Mouse (Mus musculus) common myeloid progenitor, adult 5-6 weeks (primary cell): ENCODE results near the gene Tle1. TPM values are rescaled to one million over a fixed set of nuclear protein-coding genes. Genes with fewer than 3 reads are reported as not detected.

Experiments used
- ATAC-seq: replicated peaks from 2 replicates; pipeline ENCODE4 v1.8.0; 2016; ENCODE audit warnings: low read depth, mild to moderate bottlenecking, moderate TSS enrichment, inconsistent platforms; ENCODE audit not compliant: poor library complexity, severe bottlenecking
- total RNA-seq: library from RNA; stranded (forward); fragments of 200-1000, 187-1606 nt; gene quantifications from 2 replicates; pipeline ENCODE4 v1.2.3, GENCODE M21; 2017

Tle1 gene
- total RNA-seq: 5.7 and 17.9 TPM in 2 replicates

DNA sequence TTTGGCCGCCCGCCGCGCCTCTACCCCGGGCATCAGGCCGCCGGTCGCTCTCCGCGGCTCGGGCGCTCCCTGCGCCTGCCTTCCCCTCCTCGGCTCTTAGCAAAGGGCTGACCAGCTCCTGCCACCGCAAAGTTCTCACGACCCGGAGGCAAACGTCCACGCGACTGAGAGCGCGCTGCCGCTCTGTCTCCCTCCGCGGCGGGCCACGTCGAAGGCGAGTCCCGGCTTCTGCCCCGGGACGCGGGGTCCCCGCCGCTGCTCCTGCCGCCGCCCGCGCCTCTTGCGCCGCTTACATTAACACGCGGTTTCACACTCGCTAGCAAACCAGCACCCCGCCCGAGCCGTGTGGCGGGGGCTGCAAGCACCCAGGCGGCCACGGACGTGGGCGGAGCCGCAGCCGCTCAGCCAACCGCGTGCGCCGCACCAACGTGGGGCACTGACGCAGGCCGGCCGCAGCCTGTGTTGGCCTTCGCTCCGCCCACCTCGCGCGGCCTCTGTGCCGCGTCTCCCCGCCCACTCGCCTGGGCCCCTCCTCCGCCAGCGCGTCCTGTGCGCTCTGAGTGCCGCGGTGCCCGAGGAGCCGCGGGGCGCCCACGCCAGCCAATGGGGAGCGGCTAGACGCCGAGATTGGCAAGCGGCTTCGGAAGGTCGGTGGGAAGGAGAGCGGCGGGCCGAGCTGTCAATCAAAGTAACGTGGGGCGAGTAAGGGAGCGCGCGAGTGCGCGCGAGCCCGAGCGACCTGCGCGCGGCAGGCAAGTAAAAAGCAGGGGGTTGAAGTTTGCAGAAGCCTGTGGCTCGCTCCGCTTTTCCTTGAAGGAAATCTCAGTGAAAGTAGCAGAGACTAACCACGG is at the start of gene Tle1:
Gene Tle1, minus strand, starts transcription at position 361 of the 851 bp plus-strand sequence.
- peak; percentile 75 for ATAC-seq

DNA sequence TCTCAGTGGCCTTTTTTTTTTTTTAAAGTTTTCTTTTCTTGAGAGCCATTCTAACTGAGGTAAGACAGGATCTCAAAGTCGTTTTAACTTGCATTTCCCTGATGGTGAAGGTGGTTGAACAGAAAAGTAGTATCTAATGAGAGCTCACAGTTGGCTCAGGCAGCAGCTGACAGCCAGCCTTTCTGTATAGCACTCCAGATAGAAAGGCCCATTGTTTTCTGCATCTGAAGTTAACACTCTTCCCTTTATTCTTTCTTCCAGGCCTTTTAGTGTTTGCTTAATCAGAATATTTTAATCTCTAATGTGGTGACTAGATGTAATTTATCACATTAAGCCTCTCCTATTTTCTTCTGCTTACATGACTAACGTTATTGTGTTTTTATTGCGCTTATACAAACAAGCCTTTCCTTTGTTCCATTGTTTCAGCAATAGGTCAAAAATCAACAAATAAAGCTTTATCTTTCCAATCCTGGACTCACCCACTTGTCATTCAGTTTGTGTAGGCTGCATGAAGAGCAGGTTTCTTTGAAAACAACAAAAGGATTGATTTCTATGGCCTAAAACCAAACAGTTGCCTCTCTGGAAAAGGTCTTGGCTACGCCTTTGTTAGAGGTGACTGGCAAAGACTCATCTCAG is 33.0 kb upstream of the Tle1 start:
- no peak for ATAC-seq

DNA sequence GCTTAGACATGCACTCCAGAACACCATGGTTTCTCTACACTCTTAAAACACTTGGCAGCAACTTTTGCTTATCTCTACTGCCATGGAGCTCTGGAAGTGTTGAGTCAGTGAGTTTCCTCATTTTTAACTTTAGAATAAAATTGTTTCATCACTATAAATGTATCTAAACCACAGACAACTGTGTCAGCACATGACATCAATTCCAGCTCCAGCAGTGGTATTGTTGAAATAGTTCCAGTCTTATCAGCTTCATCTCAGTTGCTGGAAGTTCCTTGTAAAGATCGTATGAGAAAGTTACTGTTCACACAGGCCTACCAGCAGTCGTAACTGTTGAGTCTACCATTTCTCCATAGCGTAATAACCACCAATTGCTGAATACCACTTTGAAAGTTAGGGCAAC is 31.5 kb upstream of the Tle1 start:
- ATAC-seq: peak; percentile 95

DNA sequence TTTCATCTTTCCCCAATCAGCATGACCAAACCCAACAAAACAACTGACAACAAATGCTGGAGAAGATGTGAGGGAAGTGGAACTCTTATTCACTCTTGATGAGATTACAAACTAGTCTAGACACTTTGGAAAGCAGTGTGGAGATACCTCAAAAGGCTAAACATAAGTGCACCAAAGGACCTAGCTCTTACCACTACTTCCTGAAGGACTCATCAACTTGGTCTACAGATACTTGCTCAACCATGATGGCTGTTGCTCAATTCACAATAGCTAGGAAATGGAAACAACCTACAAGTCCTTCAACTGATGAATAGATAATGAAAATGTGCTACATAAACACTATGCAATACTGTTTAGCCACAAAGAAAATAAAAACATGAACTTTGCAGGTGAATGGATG is 30.1 kb upstream of the Tle1 start:
- ATAC-seq: peak; percentile 87

DNA sequence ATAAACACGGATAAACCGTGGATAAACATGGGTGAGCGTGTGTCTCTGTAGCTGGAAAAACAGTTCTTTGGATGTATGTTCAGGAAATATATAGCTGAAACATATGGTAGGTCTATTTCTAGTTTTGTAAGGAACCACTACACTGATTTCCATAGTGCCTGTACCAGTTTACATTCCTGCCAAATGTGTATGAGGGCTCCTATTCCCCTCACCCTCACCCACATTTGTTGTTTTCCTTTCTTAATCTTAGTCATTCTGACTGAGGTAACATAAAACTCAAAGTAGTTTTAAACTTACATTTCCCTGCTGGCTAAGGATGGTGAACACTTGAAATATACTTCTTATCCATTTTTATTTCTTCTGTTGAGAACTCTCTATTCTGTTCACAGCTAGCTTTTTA is 20.9 kb upstream of the Tle1 start:
- no peak for ATAC-seq

DNA sequence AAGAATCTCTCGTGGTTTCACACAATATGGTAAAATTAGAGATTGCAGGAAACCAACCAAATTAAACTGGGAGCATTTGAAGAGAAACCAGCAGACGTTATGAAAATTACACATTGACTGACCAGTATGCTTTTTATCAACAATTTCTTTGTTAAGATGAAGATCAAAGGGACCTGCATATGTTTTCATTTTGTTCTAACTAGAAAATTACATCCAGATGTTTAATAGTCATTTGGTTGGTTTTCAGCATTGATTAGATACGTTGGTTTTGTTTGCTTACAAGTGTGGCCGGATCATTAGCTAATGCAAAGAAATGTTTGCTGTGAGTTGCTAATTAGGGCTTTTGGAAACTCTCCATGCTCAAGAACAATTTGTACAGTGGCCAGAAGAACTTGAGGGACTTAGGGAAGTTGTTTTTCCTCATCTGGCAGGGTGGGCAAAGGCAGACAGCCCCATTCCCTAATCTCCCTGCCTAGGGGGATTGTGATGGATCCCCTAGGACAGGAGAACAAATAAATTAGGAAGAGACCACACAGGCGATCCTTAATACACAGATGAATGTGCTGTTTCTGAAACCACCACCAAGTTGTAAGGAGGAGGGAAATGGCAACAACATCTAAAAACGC is 3.8 kb upstream of the Tle1 start:
- no peak for ATAC-seq

DNA sequence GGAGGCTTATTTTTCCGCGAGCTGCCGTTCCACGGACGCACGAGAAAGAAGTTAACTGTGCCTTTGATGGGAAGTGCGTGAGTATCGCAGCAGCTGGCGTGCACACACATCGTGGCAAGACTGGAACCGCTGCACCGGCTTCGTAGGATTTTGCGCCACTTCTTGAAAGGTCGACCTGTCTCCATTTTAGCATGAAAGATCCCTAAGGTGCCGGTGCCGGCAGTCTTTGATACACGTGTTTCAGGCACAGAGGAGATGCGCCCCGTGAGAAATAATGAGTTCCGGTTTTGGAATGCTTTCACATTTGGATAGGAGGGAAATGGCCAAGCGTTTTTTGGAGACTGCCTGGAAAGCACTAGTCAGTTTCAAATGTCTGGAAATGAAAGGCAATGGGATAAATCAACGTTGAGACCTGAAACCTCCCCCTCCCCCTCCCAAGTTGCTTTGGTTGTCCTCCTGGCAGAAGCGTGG is 837 bp upstream of the Tle1 start:
- ATAC-seq: 0 out of 2 replicates have a peak, but pooled peaks have one; percentile 0

DNA sequence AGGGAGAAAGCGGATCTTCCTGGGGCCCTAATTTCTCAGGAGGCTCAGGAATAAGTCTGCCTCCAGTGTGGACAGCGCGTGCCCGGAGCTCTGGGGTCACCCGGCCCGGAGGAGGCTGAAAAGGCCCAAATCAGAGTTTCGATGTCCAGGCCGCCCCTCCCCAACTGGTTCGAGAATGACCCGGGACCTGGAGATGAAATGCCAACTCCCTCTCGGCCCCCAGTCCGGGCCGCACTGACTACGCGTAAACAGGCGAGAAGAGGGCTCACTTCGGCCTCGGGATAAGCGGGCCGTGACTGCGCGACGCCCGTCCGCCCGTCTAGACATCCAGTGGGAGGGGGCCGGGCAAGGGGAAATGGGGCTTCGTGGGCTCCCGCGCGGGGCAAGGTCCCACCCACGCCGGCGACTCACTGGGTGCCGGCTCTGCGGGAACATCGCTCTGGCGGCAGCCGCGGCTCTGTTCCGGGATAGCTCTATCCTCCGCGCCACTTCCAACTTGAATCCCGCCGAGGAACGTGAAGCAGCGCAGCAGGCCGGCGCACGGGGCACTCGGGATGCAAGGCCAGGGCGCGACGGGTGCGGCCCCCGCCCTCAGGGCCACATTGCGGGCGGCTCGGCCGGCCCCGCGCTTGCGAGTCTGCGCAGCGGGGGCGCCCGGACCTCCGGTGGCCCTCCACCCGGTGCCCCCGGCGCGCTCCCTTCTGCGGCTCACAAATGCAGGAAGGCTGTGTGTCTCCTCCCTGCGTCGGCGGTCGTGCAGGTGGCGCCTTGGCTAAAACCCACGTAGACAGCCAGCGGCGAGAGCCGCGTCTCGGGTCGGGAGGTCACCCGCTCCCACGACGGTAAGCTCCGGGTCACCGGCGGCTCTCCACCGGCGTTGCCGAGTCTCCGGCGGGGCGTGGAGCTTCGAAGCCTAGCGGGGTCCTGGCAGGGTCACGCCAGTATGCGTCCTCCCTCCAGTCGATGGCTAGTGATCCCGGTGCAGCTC is 854 bp downstream of the Tle1 start:
- ATAC-seq: no peak

DNA sequence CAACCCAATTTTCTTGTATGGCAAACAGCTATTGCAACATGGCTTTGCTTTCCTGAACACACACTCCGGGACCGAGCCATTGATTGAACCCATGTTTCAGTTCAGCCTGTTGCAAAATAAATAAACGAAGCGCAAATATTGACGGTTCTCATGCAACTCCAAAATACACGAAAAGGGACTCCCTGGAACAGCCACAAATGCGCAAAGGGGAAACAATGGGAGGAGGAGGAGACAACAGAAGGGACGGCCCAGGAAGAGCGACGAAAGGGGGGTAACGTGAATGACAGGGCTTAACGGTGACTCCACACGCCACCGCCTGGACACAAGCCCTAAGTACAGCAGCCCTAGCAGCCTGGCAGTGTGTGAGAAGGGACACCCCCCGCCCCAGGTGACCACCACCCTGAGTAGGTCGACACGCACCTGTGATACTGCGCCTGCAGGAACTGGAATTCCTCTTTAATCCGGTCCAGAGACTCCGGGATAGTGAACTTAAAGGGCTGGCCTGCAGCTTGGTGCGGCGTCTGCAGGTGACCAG is 1.8 kb downstream of the Tle1 start:
- peak; percentile 62 for ATAC-seq

DNA sequence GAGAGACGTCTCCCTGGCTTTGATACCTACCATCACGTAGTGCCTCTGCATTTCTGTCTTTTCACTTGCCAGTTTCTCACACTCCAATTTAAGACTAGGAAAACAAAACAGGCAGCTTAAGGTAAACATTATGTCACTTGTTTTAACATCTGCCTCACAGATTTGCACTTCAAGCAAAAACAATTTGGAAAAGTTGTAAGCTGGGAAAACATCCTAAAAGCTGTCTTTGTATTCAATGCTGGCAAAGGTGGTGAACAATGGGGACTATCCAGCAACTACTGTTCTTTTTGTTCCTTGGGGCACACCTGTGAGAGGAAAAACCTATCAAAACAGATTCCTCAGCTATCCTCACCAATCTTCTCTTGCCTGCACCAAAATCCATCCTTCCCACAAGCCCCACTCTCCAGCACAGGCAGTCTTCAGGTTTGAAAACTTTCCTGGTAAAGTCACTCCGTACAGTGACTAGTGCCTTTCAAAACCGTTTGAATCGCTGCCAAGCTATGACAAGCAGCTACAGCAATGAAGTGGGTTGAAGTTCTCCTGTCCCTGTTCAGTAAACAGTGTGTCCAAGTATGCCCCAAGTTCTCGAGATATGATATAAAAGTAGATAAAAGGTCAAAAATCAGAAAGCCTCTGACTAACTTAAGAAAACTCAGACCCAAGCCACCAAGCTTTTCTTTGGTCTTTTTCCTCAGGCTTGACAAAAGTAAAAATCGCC is 2.7 kb downstream of the Tle1 start:
- ATAC-seq: no peak

DNA sequence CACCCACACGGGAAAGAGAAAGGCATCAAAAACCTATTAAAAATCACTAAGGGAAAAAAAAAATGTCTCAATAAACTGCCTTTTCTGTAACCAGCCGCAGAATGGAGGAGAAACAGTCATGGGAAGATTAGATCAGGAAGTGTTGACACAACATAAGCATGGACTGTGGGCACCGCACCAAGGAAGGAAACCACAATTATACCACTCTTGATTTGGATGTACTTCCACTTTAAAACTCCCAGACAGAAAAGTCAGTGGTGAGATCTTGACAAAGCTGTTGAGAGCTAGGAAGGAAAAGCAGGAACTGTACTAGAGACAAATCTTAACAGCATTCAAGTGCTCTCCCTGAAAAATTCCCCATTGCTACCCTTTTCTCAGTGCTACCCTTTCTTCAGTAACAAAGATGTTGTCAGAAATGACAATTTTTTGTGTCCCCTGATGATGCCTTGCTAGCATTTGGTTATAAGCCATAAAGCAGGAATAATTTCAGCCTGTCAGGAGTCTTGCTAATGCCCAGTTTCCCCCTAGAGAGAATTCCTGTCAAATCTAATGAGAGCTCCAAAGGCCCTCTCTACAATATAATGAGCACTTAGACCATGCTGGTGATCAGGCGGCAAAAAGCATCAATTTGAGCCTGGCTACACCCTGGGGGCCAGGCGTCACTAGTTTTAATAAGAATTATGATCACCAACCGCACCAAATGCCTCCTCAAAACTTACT is 5.4 kb downstream of the Tle1 start:
- ATAC-seq: peak; percentile 69

DNA sequence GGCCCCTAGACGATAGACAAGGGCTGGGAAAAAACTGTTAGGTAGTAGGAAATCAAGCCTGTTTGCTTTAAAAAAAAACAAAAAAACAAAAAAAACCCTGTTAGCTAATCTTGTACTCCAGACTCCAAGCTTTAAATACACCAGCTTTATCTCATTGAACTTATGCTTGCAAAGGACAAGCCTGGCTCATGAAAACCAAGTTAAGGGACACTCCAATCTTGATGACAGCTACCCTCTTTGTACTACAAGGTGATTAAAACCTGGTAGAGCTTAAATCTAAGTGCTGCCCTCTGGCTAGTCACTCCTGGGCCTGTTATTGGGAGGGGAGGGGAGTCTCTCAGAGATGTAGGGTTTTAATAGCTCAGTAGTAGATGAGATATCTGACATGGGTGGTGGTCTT is 7.4 kb downstream of the Tle1 start:
- ATAC-seq: peak; percentile 17; the same call in 1 of the 2 replicates

DNA sequence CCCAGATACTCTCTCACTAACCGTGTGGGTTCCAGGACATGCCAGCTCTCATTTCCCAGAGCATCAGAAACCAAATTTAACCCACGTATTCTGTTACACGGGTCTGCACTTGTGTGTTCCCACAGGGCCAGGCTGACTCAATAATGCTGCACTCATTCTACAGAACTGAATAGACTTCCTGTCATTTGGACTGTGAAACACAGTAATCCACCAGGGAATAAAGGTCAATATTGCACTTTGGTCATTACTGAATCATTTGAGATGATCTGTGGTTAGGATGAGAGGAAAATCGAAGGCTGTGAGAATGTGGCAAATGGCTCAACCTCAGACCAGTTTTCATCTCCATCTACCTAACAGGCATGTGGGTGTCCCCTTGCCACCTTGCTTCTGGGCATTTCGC is 16.2 kb downstream of the Tle1 start:
- ATAC-seq: no peak

DNA sequence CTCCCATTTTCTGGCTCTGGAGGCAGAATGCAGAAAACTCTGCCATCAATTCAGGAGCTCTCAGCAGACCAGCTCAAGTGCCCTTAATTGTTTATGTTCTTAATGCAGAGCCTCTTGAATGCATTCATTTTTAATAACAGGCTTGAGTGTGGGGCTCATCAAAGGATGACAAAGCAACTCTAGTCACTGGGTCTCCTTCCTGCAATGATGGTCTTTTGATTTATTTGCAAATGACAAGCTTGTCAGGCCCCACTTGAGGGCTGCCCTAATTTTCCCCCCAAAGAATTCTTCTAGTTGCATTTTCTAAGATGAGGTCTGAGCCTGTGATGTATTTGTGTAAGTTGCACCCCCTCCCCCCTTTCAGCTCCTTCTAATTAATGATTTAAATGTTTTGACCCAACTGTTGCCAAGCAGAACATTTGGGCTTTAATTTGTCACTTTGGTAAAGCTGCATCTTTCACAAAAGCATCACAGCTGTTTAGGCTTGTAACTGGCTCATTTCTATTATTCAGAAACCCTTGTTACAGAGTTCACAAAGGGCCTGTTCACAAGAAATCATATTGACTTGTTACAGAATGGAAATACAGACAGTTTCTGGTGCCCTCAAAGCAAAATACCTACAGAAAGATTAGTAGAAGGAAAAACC is 18.3 kb downstream of the Tle1 start:
- ATAC-seq: no peak

DNA sequence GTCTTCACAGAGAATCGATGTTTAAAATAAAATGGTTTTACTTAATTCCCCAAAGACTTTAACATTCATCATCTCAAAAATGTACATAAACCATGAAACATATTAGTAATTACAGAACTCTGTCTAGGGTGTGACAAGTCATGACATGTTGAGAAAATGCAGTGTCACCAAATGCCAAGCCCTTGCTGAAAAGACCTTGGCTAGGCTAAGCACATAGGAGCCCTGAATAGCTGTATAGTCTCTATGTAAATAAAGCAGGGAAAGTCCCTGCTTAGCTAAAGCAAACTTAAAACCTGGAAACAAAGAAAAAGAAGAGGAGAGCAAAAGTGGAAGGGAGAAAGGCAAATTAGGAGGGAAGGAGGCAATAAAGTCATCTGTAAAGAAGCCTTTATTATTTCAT is 24.8 kb downstream of the Tle1 start:
- ATAC-seq: no peak

DNA sequence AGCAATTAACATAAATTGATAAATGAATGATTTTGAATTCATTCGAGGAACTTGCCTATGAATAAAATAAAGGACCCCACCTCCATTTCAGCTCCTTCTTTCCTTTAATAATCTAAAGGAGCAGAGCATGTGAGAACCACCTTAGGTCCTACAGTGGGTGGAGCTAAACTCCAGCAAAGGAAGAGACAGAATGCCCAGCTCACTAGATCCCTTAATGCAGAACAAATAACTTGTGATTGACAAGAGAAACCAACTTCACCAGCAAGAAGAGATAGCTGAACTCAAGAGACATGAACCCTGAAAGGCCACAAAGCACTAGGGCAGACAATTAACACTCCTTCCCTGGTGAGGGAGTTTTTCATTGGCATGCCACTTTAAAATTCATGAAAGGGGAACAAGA is 32.5 kb downstream of the Tle1 start:
- no peak for ATAC-seq

DNA sequence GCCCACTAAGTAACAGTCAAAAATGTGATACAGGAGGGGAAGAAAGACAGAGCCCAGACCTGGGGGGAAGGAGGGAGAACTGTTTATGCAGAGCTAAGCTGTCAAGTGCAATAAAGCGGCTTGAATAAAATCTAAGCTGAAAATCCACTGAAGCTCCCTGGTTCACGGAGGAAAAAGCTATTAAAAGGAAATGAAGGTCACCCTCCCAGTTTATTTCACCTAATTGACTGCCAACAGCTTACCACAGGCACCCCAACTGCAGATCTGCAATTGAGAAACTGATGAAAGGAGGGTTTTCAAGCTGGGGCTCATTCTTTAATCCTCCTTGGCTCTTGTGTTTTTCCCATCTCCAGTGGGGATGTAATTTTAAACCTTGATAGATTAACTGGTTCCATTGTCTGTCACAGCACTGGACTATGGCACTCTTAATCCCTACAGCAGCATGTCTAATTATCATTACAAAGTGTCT is 32.9 kb downstream of the Tle1 start:
- no peak for ATAC-seq

DNA sequence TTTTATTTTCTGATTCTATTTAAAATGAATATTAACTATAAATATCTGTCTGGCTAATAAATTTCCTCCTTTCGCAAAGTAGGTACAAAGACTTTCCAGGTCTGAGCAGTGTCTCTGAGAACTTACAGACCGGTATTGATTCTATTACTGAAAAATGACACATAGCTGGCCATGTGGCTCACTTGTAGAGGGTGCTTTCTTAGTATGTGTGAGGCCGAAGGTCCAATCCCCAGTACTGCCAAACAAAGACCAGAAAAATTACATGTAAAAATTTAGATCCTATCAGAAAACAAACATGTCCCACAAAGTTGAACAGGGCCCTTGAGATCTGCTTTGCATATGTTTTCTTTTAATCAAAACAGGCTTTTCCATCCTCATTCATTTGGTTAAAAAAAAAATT is 33.5 kb downstream of the Tle1 start:
- ATAC-seq: no peak
